Mouse (Mus musculus) heart, embryonic 12.5 days (tissue): ENCODE results near the gene Slc4a2. TPM values are rescaled to one million over a fixed set of nuclear protein-coding genes. Genes with fewer than 3 reads are reported as not detected.
"Not testable (repeated sequence)": the region's sequence is repeated elsewhere in the genome, so short reads cannot be mapped to it uniquely, and the experiment has no call there.

Source experiments
- ATAC-seq: fragments of 200-750 bp; cut with Nextera tagmentation; 2 replicates; pipeline ENCODE4 v1.8.0; 2017; ENCODE audit warnings: moderate TSS enrichment, moderate library complexity; ENCODE audit not compliant: insufficient number of reproducible peaks, low FRiP score
- H3K27ac ChIP-seq: fragments of 300-500 bp; sonication (generic); 2 replicates; pipeline ENCODE4 v1.5.1; 2016; ENCODE audit warnings: mild to moderate bottlenecking, moderate library complexity; ENCODE audit not compliant: poor library complexity, severe bottlenecking
- H3K27me3 ChIP-seq: fragments of 300-500 bp; sonication (generic); replicated peaks from 2 replicates; pipeline ENCODE4 v1.6.1; 2016; ENCODE audit warnings: mild to moderate bottlenecking, moderate library complexity
- H3K36me3 ChIP-seq: fragments of 300-500 bp; sonication (generic); 2 replicates; pipeline ENCODE4 v1.6.1; 2016; ENCODE audit warnings: mild to moderate bottlenecking, moderate library complexity
- H3K4me1 ChIP-seq: fragments of 300-500 bp; sonication (generic); replicated peaks from 2 replicates; pipeline ENCODE4 v1.6.1; 2016; ENCODE audit warnings: mild to moderate bottlenecking
- H3K4me2 ChIP-seq: fragments of 300-500 bp; sonication (generic); 2 replicates; pipeline ENCODE4 v1.6.1; 2016; ENCODE audit warnings: mild to moderate bottlenecking, moderate library complexity
- H3K4me3 ChIP-seq: fragments of 300-500 bp; sonication (generic); 2 replicates; pipeline ENCODE4 v1.5.1; 2016; ENCODE audit warnings: mild to moderate bottlenecking
- H3K9ac ChIP-seq: fragments of 300-500 bp; sonication (generic); 2 replicates; pipeline ENCODE4 v1.6.1; 2016; ENCODE audit warnings: mild to moderate bottlenecking, moderate library complexity
- H3K9me3 ChIP-seq: fragments of 300-500 bp; sonication (generic); replicated peaks from 2 replicates; pipeline ENCODE4 v1.6.1; 2016; ENCODE audit warnings: mild to moderate bottlenecking, moderate library complexity
- WGBS: fragments of 180-500 bp; shearing (Covaris S2); methylation state at CpG from one replicate; pipeline ENCODE4 v1.1.7; 2016; 5-methylcytosine and 5-hydroxymethylcytosine counted together
- polyA plus RNA-seq: library from polyadenylated mRNA; unstranded; fragments of >200 nt; fragmentation: Nextera tagmentation; extraction: Ambion mirVana; gene quantifications from 2 replicates; pipeline ENCODE4 v1.2.1, GENCODE M21; 2016

Gene Slc4a2
- polyA plus RNA-seq, 1 experiment from 2014 or later, result 31.1 TPM

DNA sequence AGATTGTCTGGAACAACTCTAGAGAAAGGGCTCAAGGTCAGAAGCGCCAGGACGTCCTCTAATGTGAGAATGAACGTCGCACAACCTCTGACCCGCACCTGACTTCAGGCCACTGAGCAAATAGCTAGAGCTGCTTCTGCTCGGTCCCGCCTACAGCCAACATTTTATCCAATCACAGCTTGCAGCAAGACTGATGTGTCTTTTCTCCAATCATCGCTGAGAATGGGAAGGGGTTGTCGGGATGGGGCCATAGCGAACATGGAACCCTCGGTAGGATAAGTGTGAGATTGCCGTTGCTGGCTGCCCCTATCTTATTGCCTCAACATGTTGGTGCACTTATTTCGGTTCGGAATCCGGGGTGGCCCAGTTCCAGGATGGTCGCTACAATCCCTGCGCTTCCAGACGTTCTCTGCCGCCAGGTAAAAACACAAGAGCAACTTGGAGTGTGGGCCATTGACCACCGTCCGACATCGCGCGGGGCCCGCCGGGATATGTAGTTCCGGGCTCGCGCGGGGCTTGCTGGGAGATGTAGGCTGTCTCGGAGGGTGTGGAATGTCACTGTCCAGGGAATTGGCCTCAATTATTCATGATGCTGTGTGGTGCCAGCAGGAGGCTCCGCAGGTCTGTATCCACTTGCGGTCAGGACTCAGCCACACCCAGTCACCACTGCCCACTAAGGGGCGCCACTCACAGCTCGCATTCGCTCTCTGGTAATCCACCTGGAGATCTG, 29.3 kb upstream of the Slc4a2 start:
- peaks cover 2% of the 10 kb centered on the region; the same call in 1 of the 2 replicates for H3K36me3 ChIP-seq
- peak overlapping the region; percentile 63 for H3K4me2 ChIP-seq
- no peaks in the 10 kb centered on the region for H3K9me3 ChIP-seq
- peaks cover 21% of the 10 kb centered on the region for H3K4me1 ChIP-seq
- peak; percentile 96 for ATAC-seq
- peak overlapping the region; percentile 54 for H3K4me3 ChIP-seq
- 2% methylated on average over 36 of the region's 36 CpGs for WGBS
- peak overlapping the region; percentile 79 for H3K27ac ChIP-seq
- H3K9ac ChIP-seq, result peak overlapping the region; percentile 56
- no peaks in the 10 kb centered on the region for H3K27me3 ChIP-seq

DNA sequence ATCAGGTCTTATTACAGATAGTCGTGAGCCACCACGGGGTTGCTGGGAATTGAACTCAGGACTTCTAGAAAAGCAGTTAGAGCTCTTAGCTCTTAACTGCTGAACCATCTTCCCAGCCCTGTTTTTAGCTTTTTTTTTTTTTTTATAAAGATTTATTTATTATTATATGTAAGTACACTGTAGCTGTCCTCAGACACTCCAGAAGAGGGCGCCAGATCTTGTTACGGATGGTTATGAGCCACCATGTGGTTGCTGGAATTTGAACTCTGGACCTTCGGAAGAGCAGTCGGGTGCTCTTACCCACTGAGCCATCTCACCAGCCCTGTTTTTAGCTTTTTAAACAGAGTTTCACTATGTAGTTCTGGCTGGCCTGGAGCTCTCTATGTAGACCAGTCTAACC, 27.4 kb upstream of the Slc4a2 start:
- ATAC-seq, H3K9me3 ChIP-seq, H3K4me2 ChIP-seq, H3K9ac ChIP-seq, H3K4me3 ChIP-seq, H3K27me3 ChIP-seq, H3K27ac ChIP-seq: not testable (repeated sequence)
- H3K36me3 ChIP-seq, result peaks cover 16% of the 10 kb centered on the region
- 86% methylated on average over 6 of the region's 6 CpGs for WGBS
- peaks cover 18% of the 10 kb centered on the region for H3K4me1 ChIP-seq

DNA sequence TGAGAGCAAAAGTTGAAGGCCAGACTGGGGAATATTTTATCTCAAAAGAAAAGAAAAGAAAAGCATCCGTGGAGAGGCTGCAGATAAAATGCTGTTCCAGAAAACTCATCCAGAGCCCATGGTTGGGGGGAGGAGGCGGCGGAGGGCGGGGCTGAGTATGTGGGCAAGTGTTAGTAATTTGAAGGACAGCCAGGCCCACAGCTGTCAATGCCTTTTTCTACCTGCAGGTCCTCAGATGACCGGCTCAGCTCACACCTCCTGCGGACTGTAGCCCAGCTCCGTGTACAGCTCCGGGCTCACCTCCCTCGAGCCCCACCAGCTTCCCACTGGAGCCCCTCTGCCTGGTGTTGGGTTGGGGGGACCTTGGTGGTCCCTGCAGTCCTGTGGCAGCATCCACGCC, 24.0 kb upstream of the Slc4a2 start:
- 74% methylated on average over 10 of the region's 10 CpGs for WGBS
- Histone ChIP-seq H3K9me3 (no peaks in the 10 kb centered on the region), H3K4me1 (peaks cover 13% of the 10 kb centered on the region; the same call in 1 of the 2 replicates)

DNA sequence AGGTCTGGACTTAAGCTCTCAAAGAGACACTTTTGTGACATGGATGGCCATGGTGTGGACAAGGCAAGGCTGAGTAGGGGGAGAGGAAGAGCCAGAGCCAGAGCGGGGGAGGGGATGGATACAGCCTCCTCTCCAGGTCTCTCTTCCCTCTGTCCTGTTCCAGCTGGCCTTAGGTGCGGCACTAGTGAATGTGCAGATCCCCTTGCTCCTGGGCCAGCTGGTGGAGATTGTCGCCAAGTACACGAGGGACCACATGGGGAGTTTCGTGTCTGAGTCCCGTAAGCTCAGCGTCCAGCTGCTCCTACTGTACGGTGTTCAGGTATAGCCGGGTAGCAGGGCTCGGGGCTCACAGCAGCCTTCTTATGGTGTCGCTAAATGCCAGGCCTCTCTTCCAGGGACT, 23.3 kb upstream of the Slc4a2 start:
- Histone ChIP-seq H3K4me2 (no peak overlapping the region), H3K27me3 (no peaks in the 10 kb centered on the region), H3K27ac (no peak overlapping the region), H3K9ac (no peak overlapping the region), H3K9me3 (no peaks in the 10 kb centered on the region), H3K36me3 (peaks cover 55% of the 10 kb centered on the region), H3K4me3 (no peak overlapping the region), H3K4me1 (0 out of 2 replicates have a peak, but pooled peaks cover 10% of the 10 kb centered on the region)
- WGBS, result 89% methylated on average over 11 of the region's 11 CpGs
- ATAC-seq, result no peak

More for the DNA sequence above, 24.0 kb upstream of the Slc4a2 start:
- Histone ChIP-seq H3K27me3 (no peaks in the 10 kb centered on the region), H3K4me3 (no peak overlapping the region), H3K36me3 (peaks cover 48% of the 10 kb centered on the region), H3K9ac (no peak overlapping the region), H3K27ac (no peak overlapping the region), H3K4me2 (no peak overlapping the region)
- no peak for ATAC-seq

DNA sequence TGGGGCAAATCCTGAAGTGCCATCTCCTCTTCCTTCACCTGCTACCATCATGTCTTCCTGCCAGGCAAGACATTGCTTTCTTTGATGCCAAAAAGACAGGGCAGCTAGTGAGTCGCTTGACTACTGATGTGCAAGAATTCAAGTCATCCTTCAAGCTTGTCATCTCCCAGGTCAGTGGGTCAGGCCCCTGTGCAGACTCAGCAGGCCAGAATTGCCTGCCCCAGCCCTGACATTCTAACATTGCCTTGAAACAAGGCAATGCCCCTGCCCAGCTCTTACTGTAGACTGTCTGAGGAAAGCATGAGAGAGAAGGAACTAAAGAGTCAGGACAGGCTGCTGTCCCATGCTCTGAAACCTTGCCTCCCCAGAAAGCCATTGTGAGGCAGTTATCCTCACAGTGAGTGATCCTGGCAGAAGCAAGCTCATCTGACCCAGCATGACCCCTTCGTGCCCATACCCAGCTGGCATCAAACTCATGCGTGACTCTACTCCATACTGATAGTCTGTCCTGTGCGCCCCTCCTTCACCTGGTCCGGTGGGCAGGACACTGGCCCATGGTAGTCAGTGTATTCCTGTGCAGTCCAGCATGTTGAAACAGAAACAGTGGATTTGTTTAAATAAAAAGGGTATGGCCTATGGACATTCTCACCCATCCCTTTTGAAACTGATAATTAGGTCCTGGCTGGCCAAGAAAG, 22.6 kb upstream of the Slc4a2 start:
- no peaks in the 10 kb centered on the region for H3K27me3 ChIP-seq
- H3K9ac ChIP-seq, result no peak overlapping the region
- no peak for ATAC-seq
- H3K4me3 ChIP-seq, result no peak overlapping the region
- H3K4me1 ChIP-seq, result 0 out of 2 replicates have a peak, but pooled peaks cover 13% of the 10 kb centered on the region
- no peak overlapping the region for H3K27ac ChIP-seq
- H3K9me3 ChIP-seq, result no peaks in the 10 kb centered on the region
- no peak overlapping the region for H3K4me2 ChIP-seq
- peaks cover 62% of the 10 kb centered on the region for H3K36me3 ChIP-seq
- WGBS, result 84% methylated on average over 5 of the region's 5 CpGs

DNA sequence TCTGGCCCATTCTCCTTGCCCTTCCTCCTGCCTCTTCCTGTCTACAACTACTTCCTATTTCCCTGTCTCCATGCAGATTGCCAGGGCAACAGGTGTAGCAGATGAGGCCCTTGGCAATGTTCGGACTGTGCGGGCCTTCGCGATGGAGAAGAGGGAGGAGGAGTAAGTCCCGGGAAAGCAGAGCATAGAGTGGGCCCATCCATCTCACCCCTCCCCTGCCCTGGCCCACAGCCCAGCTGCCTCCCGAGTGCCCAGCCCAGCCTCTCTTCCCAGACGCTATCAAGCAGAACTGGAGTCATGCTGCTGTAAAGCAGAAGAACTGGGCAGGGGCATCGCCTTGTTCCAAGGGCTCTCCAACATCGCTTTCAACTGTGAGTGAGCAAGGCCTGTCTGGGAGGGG, 21.7 kb upstream of the Slc4a2 start:
- Histone ChIP-seq H3K27ac (no peak overlapping the region), H3K27me3 (no peaks in the 10 kb centered on the region), H3K36me3 (peaks cover 68% of the 10 kb centered on the region), H3K9me3 (no peaks in the 10 kb centered on the region), H3K9ac (no peak overlapping the region), H3K4me3 (no peak overlapping the region), H3K4me2 (no peak overlapping the region), H3K4me1 (0 out of 2 replicates have a peak, but pooled peaks cover 13% of the 10 kb centered on the region)
- no peak for ATAC-seq
- WGBS, result 75% methylated on average over 9 of the region's 9 CpGs

DNA sequence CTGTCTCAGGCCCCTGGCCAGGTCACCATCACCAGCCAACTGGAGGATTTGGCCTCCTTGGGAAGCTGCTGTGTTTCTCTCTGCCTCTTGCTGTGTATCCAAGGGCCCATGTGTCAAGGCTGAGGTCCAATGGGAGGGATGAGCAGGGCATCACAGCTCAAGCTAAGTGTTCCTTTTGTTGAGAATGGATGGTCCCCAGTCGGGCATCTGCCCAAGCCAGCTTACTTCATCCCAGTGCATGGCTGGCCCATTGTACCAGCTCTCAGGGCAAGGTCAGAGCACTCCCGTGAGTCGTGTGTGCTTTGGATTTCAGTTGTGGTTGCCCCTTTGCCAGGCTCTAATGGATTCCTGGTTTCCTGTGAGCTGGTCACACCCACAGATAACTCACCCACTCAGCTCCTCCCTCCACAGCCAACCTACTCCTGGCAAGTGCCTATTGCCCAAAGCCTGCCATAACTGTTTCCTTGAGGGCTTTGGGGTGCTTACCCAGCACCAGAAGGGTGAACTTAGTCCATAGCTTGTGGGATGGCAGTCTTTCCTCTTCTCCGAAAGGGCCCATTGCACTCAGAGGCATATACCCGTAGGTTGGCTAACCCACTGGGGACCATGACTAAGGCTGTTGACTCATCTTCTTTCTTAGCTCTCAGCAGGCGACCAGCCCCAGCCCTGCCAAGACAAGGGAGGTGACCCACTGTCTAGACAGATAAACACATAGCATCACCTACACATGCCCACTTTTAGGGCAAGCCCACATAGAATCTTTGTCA, 18.9 kb upstream of the Slc4a2 start:
- ATAC-seq, result no peak
- H3K9me3 ChIP-seq, result no peaks in the 10 kb centered on the region
- no peaks in the 10 kb centered on the region for H3K27me3 ChIP-seq
- no peak overlapping the region for H3K9ac ChIP-seq
- WGBS, result 77% methylated on average over 6 of the region's 6 CpGs
- H3K4me1 ChIP-seq, result 0 out of 2 replicates have a peak, but pooled peaks cover 11% of the 10 kb centered on the region
- H3K4me2 ChIP-seq, result no peak overlapping the region
- peaks cover 92% of the 10 kb centered on the region for H3K36me3 ChIP-seq
- H3K4me3 ChIP-seq, result no peak overlapping the region
- no peak overlapping the region for H3K27ac ChIP-seq

DNA sequence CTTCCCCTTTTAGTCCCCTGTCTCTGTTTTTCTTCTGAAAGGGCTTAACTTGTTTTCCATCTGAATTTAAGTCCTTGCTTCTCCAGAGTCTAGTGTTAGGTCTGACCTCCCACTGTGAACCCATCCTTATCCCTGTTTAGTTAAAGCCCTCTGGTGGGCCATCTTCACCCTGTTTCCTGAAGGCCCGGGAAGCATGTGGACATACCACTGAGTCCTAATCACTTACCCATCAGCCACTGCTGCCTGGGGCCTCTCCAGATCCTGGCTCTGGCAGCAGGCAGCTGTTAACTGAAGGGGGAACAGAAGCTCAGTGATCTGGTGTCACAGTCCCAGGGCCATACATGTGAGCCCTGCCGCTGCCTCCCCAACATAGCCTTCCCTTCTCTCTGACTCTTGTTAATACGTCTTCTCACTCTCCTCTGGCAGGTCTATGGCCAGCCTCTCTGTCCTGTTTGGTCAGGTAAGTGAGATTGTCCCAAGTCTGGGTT, 18.2 kb upstream of the Slc4a2 start:
- peaks cover 87% of the 10 kb centered on the region for H3K36me3 ChIP-seq
- no peak for ATAC-seq

DNA sequence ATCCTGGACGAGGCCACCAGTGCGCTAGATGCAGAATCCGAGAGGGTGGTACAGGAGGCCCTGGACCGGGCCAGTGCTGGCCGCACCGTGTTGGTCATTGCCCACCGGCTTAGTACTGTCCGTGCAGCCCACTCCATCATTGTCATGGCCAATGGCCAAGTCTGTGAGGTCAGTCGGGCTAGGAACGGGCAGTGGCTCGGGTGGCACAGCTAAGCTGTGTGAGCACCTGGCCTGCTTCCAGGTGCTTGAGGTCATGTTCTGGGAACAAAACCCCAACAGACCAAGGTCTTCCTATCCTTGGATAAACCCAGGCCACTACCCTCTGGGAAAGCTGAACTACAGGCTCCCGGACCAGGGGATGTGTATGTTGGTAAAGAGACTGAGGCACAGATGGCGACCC, 15.0 kb upstream of the Slc4a2 start:
- Histone ChIP-seq H3K4me1 (0 out of 2 replicates have a peak, but pooled peaks cover 7% of the 10 kb centered on the region), H3K27me3 (peaks cover 3% of the 10 kb centered on the region), H3K9ac (no peak overlapping the region), H3K4me2 (no peak overlapping the region), H3K9me3 (no peaks in the 10 kb centered on the region), H3K36me3 (peaks cover 55% of the 10 kb centered on the region), H3K4me3 (no peak overlapping the region), H3K27ac (no peak overlapping the region)
- ATAC-seq, result no peak
- WGBS, result 87% methylated on average over 13 of the region's 13 CpGs

More for the DNA sequence above, 18.2 kb upstream of the Slc4a2 start:
- Histone ChIP-seq H3K9me3 (no peaks in the 10 kb centered on the region), H3K27me3 (no peaks in the 10 kb centered on the region), H3K4me1 (0 out of 2 replicates have a peak, but pooled peaks cover 7% of the 10 kb centered on the region), H3K27ac (no peak overlapping the region), H3K9ac (no peak overlapping the region), H3K4me2 (no peak overlapping the region), H3K4me3 (no peak overlapping the region)
- WGBS, result 62% methylated on average over 3 of the region's 3 CpGs

DNA sequence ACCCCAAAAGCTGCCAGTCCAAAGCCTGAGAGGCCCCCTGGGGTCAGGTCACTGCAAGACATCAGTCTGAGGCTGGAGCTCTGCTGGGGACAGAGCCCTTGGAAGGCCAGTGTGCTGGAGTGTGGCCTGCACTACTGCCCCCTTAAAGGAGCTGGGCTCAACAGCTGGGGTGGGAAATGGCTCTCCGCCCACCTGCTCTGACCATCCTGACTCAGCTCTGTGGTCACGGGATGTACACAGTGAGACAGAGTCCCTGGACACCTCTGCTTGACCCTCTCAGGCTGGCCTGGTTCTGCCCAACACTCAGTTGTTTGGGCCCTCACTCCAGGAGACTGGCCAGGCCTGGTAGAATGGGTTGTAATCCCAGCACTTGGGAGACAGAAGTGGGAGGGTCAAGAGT, 14.2 kb upstream of the Slc4a2 start:
- no peaks in the 10 kb centered on the region for H3K9me3 ChIP-seq
- no peak for ATAC-seq
- peaks cover 11% of the 10 kb centered on the region for H3K27me3 ChIP-seq
- H3K4me3 ChIP-seq, result no peak overlapping the region
- H3K36me3 ChIP-seq, result peaks cover 48% of the 10 kb centered on the region
- no peak overlapping the region for H3K27ac ChIP-seq
- H3K9ac ChIP-seq, result no peak overlapping the region
- H3K4me2 ChIP-seq, result no peak overlapping the region
- WGBS, result 81% methylated on average over 2 of the region's 2 CpGs
- 0 out of 2 replicates have a peak, but pooled peaks cover 7% of the 10 kb centered on the region for H3K4me1 ChIP-seq

DNA sequence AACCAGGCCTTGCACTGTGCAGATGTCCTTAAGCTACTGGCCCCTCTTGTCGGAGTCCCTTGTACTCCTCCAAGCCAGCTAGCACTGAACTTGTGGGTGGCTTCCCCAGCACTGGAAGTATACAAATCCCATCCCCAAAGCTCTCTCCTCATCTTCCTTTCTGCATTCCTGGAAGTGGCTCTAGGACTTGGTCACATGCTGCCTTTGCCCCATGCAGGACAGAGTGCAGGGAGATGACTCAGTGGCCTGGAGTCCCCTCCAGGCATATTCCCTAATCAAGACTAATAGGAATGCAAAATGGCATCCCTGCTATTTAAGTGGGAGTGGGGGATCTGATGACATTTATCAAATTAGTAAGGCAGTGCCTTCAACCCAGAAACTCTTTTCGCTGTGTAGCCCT, 11.6 kb upstream of the Slc4a2 start:
- no peak for ATAC-seq
- no peak overlapping the region for H3K4me2 ChIP-seq

More for the DNA sequence above, 11.6 kb upstream of the Slc4a2 start:
- Histone ChIP-seq H3K4me3 (no peak overlapping the region), H3K27me3 (peaks cover 23% of the 10 kb centered on the region), H3K9me3 (no peaks in the 10 kb centered on the region), H3K27ac (no peak overlapping the region), H3K9ac (no peak overlapping the region), H3K36me3 (peaks cover 23% of the 10 kb centered on the region), H3K4me1 (peaks cover 13% of the 10 kb centered on the region)
- 64% methylated on average over 2 of the region's 2 CpGs for WGBS
